Mouse (Mus musculus) limb, embryonic 15.5 days (tissue): Measurements from ENCODE around the gene Cuedc1. TPM values are rescaled to one million over a fixed set of nuclear protein-coding genes. Genes with fewer than 3 reads are reported as not detected.

Experiments used
- ATAC-seq: fragments of 200-750 bp; cut with Nextera tagmentation; 2 replicates; pipeline ENCODE4 v1.8.0; 2017; ENCODE audit warnings: low read depth, moderate TSS enrichment; ENCODE audit not compliant: insufficient number of reproducible peaks, low FRiP score, low TSS enrichment
- H3K27ac ChIP-seq: fragments of 300-500 bp; sonication (generic); 2 replicates; pipeline ENCODE4 v1.5.1; 2015; ENCODE audit warnings: moderate library complexity, mild to moderate bottlenecking, inconsistent platforms
- H3K27me3 ChIP-seq: fragments of 300-500 bp; sonication (generic); 2 replicates; pipeline ENCODE4 v1.6.1; 2015; ENCODE audit warnings: inconsistent platforms
- H3K36me3 ChIP-seq: fragments of 300-500 bp; sonication (generic); 2 replicates; pipeline ENCODE4 v1.6.1; 2015; ENCODE audit warnings: inconsistent platforms
- H3K4me1 ChIP-seq: fragments of 300-500 bp; sonication (generic); 2 replicates; pipeline ENCODE4 v1.6.1; 2015; ENCODE audit warnings: inconsistent platforms
- H3K4me2 ChIP-seq: fragments of 300-500 bp; sonication (generic); 2 replicates; pipeline ENCODE4 v1.6.1; 2015; ENCODE audit warnings: mild to moderate bottlenecking, inconsistent platforms
- H3K4me3 ChIP-seq: fragments of 300-500 bp; sonication (generic); 2 replicates; pipeline ENCODE4 v1.5.1; 2015; ENCODE audit warnings: mild to moderate bottlenecking, inconsistent platforms
- H3K9ac ChIP-seq: fragments of 300-500 bp; sonication (generic); 2 replicates; pipeline ENCODE4 v1.6.1; 2015; ENCODE audit warnings: inconsistent platforms
- H3K9me3 ChIP-seq: fragments of 300-500 bp; sonication (generic); 2 replicates; pipeline ENCODE4 v1.6.1; 2016; ENCODE audit warnings: inconsistent platforms
- WGBS: fragments of 180-500 bp; shearing (Covaris S2); methylation state at CpG from one replicate; pipeline ENCODE4 v1.1.7; 2015; 5-methylcytosine and 5-hydroxymethylcytosine counted together
- polyA plus RNA-seq: library from polyadenylated mRNA; unstranded; fragments of >200 nt; fragmentation: Nextera tagmentation; extraction: Ambion mirVana; gene quantifications from 2 replicates; pipeline ENCODE4 v1.2.1, GENCODE M21; 2015

Gene Cuedc1
- polyA plus RNA-seq, 1 experiment from 2014 or later, result 32.1 TPM

GRCm38 (mm10) chr11:88241468-88242301 lies 143.8 kb downstream of the Cuedc1 start:
- H3K27ac ChIP-seq, result peak overlapping the region; percentile 28; the same call in 1 of the 2 replicates
- no peak for ATAC-seq
- no peaks in the 10 kb centered on the region for H3K27me3 ChIP-seq
- H3K9me3 ChIP-seq, result no peaks in the 10 kb centered on the region
- H3K9ac ChIP-seq, result no peak overlapping the region
- H3K36me3 ChIP-seq, result no peaks in the 10 kb centered on the region
- H3K4me2 ChIP-seq, result no peak overlapping the region
- no peak overlapping the region for H3K4me3 ChIP-seq
- 38% methylated on average over 12 of the region's 12 CpGs for WGBS
- peaks cover 10% of the 10 kb centered on the region for H3K4me1 ChIP-seq

Other genes with a start within 250 kb of the Cuedc1 start
- 15.5 and 16.8 TPM in 2 replicates for gene Mks1, start 244.8 kb upstream of the Cuedc1 start, polyA plus RNA-seq
- 0.10 and 0.29 TPM in 2 replicates for gene Epx, start 222.5 kb upstream of the Cuedc1 start, polyA plus RNA-seq
- not detected in 2 replicates for gene Olfr462, start 205.8 kb upstream of the Cuedc1 start, polyA plus RNA-seq
- not detected in 2 replicates for gene Olfr463, start 200.7 kb upstream of the Cuedc1 start, polyA plus RNA-seq
- not detected in 2 replicates for gene Olfr464, start 177.1 kb upstream of the Cuedc1 start, polyA plus RNA-seq
- gene Dynll2, start 110.5 kb upstream of the Cuedc1 start, polyA plus RNA-seq, result 14.8 and 17.0 TPM in 2 replicates
- gene Srsf1, start 50.7 kb upstream of the Cuedc1 start, polyA plus RNA-seq, result 208 and 244 TPM in 2 replicates
- 31.9 and 35.6 TPM in 2 replicates for gene Vezf1, start 29.8 kb upstream of the Cuedc1 start, polyA plus RNA-seq
- gene Mrps23, start 106.3 kb downstream of the Cuedc1 start, polyA plus RNA-seq, result 52.4 and 53.0 TPM in 2 replicates
- not detected in 2 replicates for gene Ccdc182, start 196.0 kb downstream of the Cuedc1 start, polyA plus RNA-seq